Mouse (Mus musculus): Measurements from ENCODE around the gene Ice2. TPM values are rescaled to one million over a fixed set of nuclear protein-coding genes. Genes with fewer than 3 reads are reported as not detected.

Gene Ice2
- 5.5 TPM for polyA plus RNA-seq (2014; fragmentation: Illumina TruSeq; extraction: RNeasy Lipid Tissue Mini Kit (QIAGEN cat#74804); ENCODE audit: low read depth, low replicate concordance)

DNA sequence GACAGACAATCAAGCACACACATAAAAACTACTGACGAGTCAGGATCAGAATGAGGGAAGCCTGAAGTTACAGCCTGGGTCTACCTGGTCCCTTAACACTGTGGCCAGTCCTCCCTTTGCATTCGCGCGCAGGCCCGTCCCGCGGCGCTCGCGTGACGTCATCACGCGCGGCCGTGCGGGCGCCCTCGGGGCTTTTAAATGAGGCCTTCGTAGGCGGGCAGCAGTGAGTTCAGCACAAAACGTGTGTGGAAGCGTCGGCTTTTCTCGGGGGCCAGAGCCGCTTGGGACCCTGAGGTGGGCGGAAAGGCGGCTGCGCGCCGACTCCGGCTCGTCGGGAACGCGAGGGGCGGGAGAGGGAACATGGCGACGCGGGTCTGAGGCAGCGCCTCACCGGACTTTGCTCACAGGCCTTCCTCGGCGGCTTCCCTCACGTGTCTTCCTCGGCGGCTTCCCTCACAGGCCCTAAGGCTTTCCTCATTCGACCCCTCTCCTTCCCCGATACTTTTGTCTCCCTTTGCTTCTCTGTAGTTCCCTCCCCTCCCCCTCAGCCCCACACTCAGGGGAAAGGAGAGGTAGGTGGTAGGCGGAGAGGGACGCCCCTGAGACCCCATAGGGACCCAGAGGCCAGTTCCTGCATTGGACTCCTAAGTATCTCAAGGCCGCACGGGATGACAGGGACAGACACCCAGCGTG lies at the start of gene Ice2:
TSS of gene Ice2 (plus strand) at position 147 of the 693 bp plus-strand sequence.

GRCm38 (mm10) chr9:69453066-69453900 lies 55.6 kb downstream of the Ice2 start, which contains the start of gene Anxa2:
Anxa2 (plus strand) TSS chr9:69453620.

Other genes starting within 250 kb of the Ice2 start
- 99.3 TPM for gene Anxa2, start 55.7 kb downstream of the Ice2 start, polyA plus RNA-seq (2014; fragmentation: Illumina TruSeq; extraction: RNeasy Lipid Tissue Mini Kit (QIAGEN cat#74804); ENCODE audit: low read depth, low replicate concordance)

All from heart, adult 10 weeks (tissue).